Mouse (Mus musculus): Measurements from ENCODE around the gene Xpo4. TPM values are rescaled to one million over a fixed set of nuclear protein-coding genes. Genes with fewer than 3 reads are reported as not detected.

Xpo4 gene
- total RNA-seq, 2 experiments from 2014 or later, result 13.1 to 26.1 TPM

DNA sequence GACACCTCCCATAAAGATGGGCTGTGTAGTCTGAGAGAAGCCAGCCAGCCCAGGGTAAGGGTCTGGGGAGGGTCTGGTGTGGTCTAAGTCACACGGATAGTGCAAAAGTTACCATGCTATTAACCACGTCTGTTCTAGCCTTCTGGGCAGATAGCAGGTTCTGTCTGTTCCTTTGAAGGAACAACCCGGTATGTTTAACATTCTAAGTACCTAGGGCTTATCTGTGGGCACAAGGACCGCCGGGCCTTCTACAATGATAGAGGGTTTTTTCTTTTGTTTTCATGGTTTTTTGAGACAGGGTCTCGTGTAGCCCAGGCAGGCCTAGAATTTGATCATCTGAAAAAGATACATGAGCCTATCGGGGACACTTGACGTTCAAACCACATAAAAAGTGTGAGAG lies 119.1 kb downstream of the Xpo4 start:
- no peak for ATAC-seq (replicated peaks; ENCODE audit: low FRiP score, poor library complexity, severe bottlenecking)

GRCm38 (mm10) chr14:57545526-57545925 lies 119.7 kb downstream of the Xpo4 start:
- no peak for ATAC-seq (replicated peaks; ENCODE audit: low FRiP score, poor library complexity, severe bottlenecking)

DNA sequence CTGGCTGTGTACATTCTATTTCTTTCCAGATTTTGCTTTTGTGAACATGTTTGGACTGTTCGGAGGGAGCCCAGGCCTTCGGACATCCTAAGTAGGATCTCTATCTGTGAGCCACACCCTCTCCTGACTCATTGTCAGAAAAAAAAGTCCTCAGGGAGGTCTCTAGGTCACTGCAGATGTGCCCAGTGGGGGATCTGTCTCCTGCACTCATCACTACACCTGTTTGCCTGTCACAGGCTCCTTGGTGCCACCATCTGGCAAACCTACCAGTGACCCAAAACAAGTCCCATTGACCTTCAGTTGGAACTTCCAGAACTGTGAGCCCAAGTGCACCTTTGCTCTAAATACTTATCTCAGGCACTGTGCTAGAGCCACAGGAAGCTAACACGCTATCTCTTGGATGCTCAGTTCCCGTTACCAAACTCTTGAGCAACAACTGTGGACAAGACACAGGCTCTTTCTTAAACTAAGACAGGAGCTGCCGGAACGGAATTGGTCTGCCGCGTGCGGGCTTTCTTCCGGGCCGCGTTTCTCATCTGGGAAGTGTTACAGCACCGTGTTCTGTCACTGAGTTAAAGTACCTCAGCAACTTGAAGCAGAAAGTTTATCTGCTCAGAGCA lies 121.7 kb downstream of the Xpo4 start:
- no peak for ATAC-seq (replicated peaks; ENCODE audit: low FRiP score, poor library complexity, severe bottlenecking)

GRCm38 (mm10) chr14:57542231-57542630 lies 123.0 kb downstream of the Xpo4 start:
- ATAC-seq (replicated peaks; ENCODE audit: low FRiP score, poor library complexity, severe bottlenecking), result no peak

GRCm38 (mm10) chr14:57540683-57541082 lies 124.5 kb downstream of the Xpo4 start:
- ATAC-seq (replicated peaks; ENCODE audit: low FRiP score, poor library complexity, severe bottlenecking), result no peak

DNA sequence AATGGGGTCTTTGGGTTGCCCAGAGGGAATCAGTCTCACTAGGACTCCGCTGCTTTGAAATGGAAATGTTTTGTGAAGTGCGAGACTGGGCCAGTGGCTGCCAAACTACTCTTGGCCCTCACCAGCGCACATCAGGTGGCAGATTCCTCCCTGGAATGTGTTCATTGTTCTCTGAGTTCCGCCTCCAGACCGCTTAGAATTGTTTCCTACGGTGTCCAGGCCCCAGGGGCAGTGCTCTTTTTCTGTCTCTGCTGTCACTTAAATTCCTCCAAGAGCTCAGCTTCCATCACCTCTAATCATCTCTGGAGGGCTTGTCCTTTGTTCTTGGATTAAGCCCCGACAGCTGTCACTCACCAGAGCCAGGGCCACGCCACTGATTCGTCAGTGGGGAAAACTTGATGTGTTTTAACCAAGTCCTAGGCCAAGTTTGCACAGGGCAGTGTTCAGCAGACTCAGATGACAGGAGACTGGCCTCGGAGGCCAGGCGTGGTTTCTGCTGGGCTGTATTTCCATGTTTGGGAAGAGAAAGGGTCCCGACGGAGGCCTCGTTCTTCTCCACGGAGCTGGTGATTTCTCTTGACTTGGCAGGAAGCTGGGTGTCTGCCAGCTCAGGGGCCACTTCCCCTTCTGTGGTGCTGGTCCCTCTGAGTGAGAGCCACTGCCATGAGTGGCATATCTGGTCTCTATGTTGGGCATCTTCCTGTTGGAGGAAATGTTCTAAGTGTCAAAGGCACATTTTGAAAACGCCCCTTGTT lies 127.8 kb downstream of the Xpo4 start:
- ATAC-seq (replicated peaks; ENCODE audit: low FRiP score, poor library complexity, severe bottlenecking), result no peak

GRCm38 (mm10) chr14:57536820-57537219 lies 128.4 kb downstream of the Xpo4 start:
- no peak for ATAC-seq (replicated peaks; ENCODE audit: low FRiP score, poor library complexity, severe bottlenecking)

DNA sequence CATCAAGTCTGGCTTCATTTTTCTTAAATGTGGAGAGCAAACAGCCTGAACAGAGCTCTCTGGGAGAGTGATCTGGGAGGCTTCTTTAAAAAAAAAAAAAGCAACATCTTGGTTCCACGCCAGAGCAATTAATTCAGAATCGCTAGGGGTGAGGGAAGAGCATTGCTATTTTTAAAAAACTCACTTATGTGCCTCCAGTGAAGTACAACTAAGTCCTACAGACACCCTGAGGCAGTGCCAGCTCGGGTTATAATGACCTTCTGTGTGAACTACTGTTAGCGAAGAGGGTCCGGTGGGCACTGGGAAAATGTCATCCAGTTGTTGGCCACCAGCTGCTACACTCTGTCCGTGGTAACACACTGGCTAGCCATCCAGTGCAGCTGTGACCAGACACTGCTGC lies 129.6 kb downstream of the Xpo4 start:
- no peak for ATAC-seq (replicated peaks; ENCODE audit: low FRiP score, poor library complexity, severe bottlenecking)

DNA sequence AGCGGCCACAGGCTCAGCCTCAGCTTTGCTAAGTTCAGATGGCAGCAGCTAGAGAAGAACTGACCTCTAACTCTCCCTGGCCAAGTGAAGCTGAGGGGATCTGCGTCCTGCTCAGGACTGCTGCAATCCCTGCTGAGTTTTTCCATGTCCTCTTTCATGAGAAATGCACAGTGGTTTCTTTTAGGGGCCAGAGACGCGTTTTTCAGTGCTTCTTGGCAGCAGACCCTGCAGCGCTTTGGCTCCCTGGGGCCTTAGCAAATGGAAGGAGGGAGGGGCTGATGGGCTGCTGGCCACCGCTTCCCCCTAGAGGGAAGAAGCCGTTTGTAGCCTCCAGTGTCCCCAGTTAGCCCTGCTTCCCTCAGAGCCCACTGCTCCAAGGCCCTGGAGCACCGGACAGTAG lies 130.3 kb downstream of the Xpo4 start:
- no peak for ATAC-seq (replicated peaks; ENCODE audit: low FRiP score, poor library complexity, severe bottlenecking)

GRCm38 (mm10) chr14:57534346-57534745 lies 130.9 kb downstream of the Xpo4 start:
- no peak for ATAC-seq (replicated peaks; ENCODE audit: low FRiP score, poor library complexity, severe bottlenecking)

GRCm38 (mm10) chr14:57533841-57534240 lies 131.4 kb downstream of the Xpo4 start:
- ATAC-seq (replicated peaks; ENCODE audit: low FRiP score, poor library complexity, severe bottlenecking), result no peak

DNA sequence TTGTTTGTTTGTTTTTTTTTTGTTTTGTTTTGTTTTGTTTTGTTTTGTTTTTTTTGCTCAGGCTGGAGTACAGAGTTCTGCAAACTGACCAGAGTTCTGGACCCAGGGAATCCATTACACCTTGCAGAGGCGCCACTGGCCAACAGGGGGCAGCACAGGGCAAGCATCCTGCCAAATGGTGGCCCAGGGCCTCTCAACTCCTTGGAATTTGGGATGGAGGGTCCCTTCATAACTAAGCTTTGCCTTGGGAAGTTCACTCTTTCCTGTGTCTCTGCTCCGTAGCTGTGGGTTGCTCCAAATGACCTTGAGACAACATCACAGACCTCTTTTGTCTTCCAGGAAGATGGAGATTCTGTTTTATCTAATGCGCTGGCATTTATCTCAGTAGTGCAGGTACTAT lies 132.0 kb downstream of the Xpo4 start:
- ATAC-seq (replicated peaks; ENCODE audit: low FRiP score, poor library complexity, severe bottlenecking), result peak; percentile 69; the same call in 1 of the 2 replicates

GRCm38 (mm10) chr14:57532577-57532976 lies 132.7 kb downstream of the Xpo4 start:
- no peak for ATAC-seq (replicated peaks; ENCODE audit: low FRiP score, poor library complexity, severe bottlenecking)

GRCm38 (mm10) chr14:57529786-57530515 lies 135.3 kb downstream of the Xpo4 start:
- no peak for ATAC-seq (replicated peaks; ENCODE audit: low FRiP score, poor library complexity, severe bottlenecking)

DNA sequence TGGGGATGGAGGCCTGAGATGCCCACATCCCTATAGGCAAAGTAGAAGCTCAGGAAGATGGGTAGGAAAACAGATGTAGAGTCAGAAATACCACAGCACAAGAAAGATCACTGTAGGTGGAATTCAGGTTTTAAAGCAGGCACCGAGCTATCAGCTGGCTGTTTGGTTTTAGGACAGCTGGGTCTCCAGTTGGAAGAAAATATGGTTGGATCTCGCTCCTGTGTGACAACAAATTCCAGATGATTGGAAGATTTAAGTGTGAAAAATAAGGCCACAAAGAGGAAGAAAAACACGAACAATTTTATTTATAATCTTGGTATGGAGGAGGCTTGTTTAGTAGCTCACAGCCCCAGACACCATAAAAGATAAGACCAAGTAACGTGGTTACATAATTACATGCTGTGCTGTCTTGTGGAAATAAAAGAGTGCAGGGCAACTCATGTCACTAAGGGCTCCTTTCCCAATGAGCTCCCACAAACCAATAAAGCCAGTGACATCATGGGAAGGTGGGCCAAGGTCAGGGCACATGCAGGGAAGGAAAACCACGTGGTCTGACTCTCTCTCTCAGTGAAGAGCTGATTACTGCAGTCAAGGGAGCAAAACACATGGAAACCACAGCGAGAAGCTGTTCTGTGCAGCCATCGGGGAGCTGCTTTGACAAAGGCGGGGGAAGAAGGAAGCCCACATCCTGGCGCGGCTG lies 136.0 kb downstream of the Xpo4 start:
- ATAC-seq (replicated peaks; ENCODE audit: low FRiP score, poor library complexity, severe bottlenecking), result no peak

DNA sequence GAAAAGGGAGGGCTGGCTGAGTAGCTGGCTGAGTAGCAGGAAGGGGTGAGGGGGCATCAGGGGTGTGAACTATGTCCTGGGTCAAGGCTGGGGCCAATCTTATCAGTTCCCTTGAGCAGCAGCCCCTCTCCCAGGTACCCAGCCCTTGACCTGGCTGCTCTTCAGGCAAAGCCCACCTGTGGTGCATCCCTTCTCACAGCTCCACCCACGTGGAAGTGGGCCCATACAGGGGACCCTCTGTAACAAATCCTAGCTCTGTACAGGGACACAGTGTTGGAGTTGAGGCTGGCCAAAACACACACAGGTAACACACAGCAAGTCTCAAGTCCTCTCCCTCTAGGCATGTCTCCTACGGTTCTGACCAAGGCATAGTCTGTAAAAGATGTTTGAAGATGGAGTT lies 137.6 kb downstream of the Xpo4 start:
- no peak for ATAC-seq (replicated peaks; ENCODE audit: low FRiP score, poor library complexity, severe bottlenecking)

Data from erythroblast, adult 5-6 weeks (primary cell).